Mouse (Mus musculus) bone marrow macrophage, adult 2 months (primary cell): Measurements from ENCODE around the gene Abcc4.

ENCODE experiments used
- CTCF ChIP-seq: IDR thresholded peaks from 2 replicates; pipeline ENCODE4 v1.5.1; 2012; ENCODE audit warnings: low read depth, mild to moderate bottlenecking, low read length, moderate library complexity
- POLR2A ChIP-seq: IDR thresholded peaks from 2 replicates; pipeline ENCODE4 v1.6.1; 2012; ENCODE audit warnings: mild to moderate bottlenecking, low read depth, low read length, borderline replicate concordance

DNA sequence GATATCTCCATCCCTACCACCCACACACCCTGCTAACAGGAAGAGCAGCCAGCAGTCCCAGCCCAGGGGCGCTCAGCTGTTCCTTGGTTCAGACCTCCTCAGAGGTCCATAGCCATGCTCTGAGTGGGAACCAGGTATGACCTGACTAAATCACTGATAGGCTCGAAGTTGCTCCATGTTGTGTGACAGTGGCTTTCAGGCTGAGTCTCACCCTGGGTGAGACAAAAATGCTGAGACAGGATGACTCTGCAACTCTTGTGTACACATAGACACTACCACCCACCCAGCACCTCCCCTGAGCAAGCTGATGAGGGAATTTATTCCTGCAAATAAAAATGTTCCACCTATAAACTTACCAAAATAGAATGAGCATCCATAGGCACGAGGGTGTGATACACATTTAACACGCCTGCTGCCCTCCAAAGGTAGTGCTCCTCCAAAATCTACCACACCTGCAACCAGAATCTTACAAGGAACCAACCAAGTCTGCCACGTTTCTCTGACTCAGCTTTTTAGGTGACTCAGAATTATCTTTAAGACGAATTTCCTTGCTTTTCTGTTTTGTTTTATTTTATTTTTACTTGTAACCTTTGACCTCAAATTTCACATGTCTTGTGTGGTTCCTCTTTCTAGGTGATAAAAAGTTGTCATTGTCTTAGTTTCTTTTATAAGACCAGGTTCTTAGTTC, 44.6 kb upstream of the Abcc4 start:
- TF ChIP-seq POLR2A (no peak), CTCF (no peak)
